Mouse (Mus musculus) cerebellum, postnatal 36 days (tissue): Measurements from ENCODE around the gene Bst1.
A peak's percentile ranks its signal among the peaks of the same experiment; 100 is the strongest.

Experiments used
- DNase-seq, 2 experiments: peaks; one replicate each; pipeline ENCODE4 v3.0.0; 2021 to 2022; ENCODE audit warnings: mixed read lengths in 2 of 2

Bst1 gene

GRCm38 (mm10) chr5:43860670-43861431 is 42.2 kb downstream of the Bst1 start:
- no peak for DNase-seq

DNA sequence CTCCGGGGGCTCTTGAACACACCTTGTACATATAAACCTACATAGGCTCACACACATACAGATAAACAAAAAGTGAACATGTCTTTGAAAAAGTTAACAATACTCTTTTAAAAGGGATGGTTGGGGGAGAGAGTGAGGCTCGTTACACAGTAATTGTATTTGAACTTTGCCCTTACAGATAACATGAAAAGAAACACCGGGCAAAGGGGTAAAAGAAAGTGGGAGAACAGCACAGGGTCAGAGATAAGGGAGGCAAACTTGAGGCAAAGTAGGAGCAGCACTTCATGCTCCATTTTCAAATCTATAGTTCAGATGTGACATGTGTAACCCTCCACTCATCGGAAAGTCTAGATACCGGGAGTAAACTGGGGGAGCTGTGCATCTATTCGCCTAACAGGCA is 45.0 kb downstream of the Bst1 start:
- no peak for DNase-seq

GRCm38 (mm10) chr5:43865316-43865715 is 46.6 kb downstream of the Bst1 start:
- DNase-seq = no peak

- DNase-seq = no peak
Measured at GRCm38 (mm10) chr5:43868253-43868652, 49.6 kb downstream of the Bst1 start, which contains the start of gene Cd38. Gene Cd38, plus strand, starts transcription at chr5:43868553.

DNA sequence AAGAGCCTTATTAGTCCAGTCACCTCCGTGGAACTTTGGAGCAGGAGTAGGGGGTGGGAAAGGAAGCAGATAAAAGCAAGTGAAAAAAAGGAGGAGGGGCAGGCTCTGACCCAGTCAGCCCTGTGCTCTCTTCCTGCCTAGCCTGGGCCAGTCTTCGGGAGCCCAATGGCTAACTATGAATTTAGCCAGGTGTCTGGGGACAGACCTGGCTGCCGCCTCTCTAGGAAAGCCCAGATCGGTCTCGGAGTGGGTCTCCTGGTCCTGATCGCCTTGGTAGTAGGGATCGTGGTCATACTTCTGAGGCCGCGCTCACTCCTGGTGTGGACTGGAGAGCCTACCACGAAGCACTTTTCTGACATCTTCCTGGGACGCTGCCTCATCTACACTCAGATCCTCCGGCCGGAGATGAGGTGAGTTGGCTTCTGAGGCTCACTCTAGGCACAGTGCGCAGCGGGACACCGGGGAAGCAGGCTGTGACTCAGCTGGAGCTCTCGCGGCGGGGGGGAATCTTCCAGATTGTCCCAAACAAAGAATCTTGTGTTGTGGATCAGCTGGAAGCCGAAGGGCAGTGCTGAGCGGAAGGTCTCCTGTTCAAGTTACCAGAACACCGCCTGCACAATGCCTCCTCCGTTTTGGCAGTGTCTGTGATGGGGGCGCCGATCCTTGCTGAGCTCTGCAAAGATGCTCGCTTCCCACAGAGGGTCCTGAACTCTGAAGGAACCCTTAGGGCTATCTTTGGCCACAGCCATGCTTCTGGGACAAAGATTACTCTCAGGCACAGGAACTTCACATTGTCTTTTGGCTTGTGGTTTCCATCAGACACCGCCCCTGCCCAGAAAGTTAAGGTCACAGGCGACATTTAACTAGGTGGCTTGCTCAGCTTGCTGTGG is 50.3 kb downstream of the Bst1 start:
- peak; percentile 36 to 46 for DNase-seq

DNA sequence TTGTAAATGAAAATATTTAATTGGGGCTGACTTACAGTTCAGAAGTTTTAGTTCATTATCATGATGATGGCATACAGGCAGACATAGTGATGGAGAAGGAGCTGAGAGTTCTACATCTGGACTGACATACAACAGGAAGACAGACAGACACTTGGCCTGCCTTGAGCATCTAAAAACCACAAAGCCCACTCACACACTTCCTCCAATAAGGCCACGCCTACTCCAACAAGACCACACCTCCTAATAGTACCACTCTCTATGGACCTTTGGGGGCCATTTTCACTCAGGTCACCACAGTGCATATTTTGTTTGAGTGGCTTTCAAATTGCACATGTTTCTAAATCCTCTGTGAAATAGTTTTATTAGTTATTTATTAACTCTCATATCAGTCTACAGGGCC is 53.2 kb downstream of the Bst1 start:
- DNase-seq = no peak

GRCm38 (mm10) chr5:43872652-43873051 is 54.0 kb downstream of the Bst1 start:
- no peak for DNase-seq

GRCm38 (mm10) chr5:43882034-43882433 is 63.3 kb downstream of the Bst1 start:
- no peak for DNase-seq

DNA sequence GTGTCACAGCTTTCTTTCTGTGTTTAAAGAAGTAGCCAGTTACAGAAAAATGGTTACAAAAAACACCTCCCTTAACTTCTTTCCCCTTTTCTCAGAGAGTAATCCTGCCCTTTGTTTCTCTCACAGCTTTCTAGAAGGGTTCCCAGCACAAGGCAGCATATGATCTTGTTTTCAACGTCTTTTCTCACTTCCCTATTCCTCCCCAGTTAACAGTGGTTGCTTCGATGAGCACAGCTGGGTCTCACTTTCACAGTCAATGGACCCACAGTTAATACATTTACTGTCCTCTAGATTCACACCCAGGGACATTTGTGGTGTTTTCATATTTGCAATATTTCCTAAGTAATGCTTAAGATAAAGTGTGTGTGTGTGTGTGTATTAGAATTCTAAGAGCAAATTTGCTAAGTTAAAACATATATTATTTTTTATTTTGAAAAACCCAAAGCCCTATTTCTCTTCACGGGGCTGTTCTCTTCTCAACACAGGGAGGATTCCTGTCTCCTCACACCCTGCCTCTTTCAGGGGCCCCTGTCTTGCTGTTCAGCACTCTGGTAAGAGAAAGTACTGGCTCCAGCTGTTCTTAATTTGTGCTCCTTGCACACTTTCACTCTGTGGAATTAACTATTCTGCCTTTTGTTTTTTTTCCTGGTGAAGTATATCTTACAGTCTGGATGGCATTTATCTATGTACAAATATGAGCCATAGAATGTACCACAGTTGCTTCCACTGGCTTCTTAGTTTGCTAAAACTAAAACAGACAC is 66.6 kb downstream of the Bst1 start:
- DNase-seq = no peak

GRCm38 (mm10) chr5:43892386-43892785 is 73.7 kb downstream of the Bst1 start:
- peak in 1 of 2 experiments; percentile 11 for DNase-seq
